Mouse (Mus musculus) thymus, postnatal 14 days (tissue): ENCODE results near the gene Lipo3.
"Not testable (repeated sequence)": the region's sequence is repeated elsewhere in the genome, so short reads cannot be mapped to it uniquely, and the experiment has no call there.

Source experiments
- DNase-seq: peaks from one replicate; pipeline ENCODE4 v3.0.0; 2021

Gene Lipo3

DNA sequence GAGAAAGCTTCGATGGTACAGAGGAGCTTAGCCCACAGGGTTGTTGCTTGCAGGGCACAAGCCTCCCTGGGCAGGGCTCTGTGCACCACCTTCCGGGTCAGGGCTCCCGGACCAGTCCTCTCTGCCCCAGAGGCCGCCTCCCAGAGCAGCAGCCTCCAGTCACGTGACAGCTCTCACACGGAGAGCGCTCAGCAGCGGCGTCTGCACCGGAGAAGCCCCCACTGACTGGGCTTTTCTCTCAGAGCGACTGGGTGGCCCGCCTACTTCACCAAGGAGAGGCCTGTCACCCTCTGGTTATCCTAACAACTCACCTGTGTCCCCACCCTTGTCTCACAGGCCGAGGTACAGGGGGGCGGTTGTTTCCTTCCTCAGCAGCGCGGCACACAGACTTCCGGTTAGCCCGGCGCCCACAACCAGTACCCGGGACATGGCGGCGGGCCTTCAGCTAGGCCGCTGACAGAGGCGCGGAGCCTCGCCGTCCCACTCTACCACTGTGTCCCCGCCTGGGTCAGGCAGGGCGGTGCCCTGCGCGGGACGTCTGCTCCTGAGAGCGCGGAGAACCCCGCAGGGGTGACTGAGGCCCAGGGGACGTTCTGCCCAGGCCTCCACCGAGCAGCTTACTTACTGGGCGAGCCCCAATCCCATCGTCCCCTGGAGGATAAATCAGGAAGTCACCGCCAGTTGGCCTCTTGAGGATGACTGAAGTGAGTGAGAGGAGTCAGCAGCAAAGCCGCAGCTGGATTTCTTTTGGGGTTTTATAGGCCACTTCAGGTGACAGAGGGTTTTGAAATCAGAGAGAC is at the start of gene Lipo3:
Gene Lipo3 (minus strand): TSS at position 665 of the 800 bp plus-strand sequence.
- DNase-seq: peak; percentile 34

GRCm38 (mm10) chr19:33787359-33787758 is 25.6 kb upstream of the Lipo3 start, which contains the start of gene Lipo1:
Lipo1 (minus strand) TSS chr19:33787459.
- not testable (repeated sequence) for DNase-seq

DNA sequence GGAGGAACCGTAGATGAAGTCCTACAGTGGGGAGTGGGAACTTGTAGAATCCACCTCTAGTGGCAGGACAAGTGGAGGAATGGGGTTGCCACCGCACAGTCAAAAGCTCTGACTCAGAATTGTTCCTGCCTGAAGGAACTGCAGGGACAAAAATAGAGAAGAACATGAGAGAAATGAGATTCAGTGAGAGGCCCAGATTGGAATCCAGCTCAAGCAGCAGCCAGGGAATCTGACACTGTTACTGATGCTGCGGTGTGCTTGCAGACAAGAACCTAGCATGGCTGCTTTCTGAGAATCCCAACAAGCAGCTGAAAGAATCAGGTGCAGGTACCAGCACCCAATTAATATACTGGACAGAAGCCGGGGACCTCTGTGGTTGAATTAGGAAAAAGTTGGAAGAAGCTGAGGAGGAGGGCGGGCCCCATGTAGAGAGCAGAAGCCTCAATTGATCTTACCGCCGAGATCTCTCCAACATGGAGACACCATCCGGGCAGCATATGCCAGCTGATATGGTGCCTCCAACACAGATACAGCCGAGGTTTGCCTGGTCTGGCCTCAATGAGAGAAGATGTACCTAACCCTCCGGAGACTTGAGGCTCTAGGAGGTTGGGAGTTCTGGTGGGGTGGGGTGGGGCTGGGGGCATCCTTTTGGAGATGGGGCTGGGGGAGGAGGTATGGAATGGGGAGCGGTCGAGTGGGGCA is 25.0 kb upstream of the Lipo3 start:
- no peak for DNase-seq

- not testable (repeated sequence) for DNase-seq
These were observed 10.5 kb downstream of the Lipo3 start, which contains the start of gene Lipo2 for GRCm38 (mm10) chr19:33751259-33751658. Lipo2 (minus strand) TSS chr19:33751359.

GRCm38 (mm10) chr19:33625152-33625551 is 136.6 kb downstream of the Lipo3 start, which contains the start of gene Gm8978:
Gm8978 (minus strand) TSS chr19:33625252.
- not testable (repeated sequence) for DNase-seq

DNA sequence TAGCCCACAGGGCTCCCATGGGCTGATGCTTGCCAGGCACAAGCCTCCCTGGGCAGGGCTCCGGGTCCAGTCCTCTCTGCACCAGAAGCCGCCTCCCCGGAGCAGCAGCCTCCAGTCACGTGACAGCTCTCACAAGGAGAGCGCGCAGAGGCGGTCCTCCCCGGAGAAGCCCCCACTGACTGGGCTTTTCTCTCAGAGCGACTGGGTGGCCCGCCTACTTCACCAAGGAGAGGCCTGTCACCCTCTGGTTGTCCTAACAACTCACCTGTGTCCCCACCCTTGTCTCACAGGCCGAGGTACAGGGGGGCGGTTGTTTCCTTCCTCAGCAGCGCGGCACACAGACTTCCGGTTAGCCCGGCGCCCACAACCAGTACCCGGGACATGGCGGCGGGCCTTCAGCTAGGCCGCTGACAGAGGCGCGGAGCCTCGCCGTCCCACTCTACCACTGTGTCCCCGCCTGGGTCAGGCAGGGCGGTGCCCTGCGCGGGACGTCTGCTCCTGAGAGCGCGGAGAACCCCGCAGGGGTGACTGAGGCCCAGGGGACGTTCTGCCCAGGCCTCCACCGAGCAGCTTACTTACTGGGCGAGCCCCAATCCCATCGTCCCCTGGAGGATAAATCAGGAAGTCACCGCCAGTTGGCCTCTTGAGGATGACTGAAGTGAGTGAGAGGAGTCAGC is 172.0 kb downstream of the Lipo3 start:
- peak; percentile 63 for DNase-seq

DNA sequence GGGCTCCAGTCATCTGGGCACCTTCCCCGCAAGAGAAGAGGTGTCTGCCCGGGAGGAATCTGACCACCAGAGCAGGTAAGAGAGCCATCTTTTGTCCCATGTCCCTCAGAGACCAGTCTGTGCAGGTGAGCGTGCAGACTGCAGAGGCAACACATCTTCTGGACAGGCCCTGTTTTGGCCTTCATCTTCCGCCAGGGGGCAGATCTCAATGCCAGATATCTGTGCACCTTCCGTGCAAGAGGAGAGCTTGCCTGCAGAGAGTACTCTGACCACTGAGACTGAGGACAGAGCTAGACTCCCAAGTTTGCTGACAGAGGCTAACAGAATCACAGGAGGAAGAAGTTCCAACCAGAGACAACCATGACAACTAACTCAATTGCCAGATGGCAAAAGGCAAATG is 193.2 kb downstream of the Lipo3 start:
- DNase-seq: not testable (repeated sequence)

- DNase-seq: no peak
These were observed 244.1 kb downstream of the Lipo3 start, which contains the start of gene Lipo4 for GRCm38 (mm10) chr19:33517680-33518079. Lipo4 (minus strand) TSS chr19:33517780.
